Mouse (Mus musculus) hindbrain, postnatal 0 days (tissue): ENCODE measurements around the gene Mex3b. TPM values are rescaled to one million over a fixed set of nuclear protein-coding genes. Genes with fewer than 3 reads are reported as not detected.

Source experiments
- ATAC-seq: fragments of 200-750 bp; cut with Nextera tagmentation; 2 replicates; pipeline ENCODE4 v1.8.0; 2017; ENCODE audit warnings: mild to moderate bottlenecking, moderate TSS enrichment, moderate library complexity
- DNase-seq: peaks from one replicate; pipeline ENCODE4 v3.0.0-alpha.2; 2015; ENCODE audit warnings: low spot score
- H3K27ac ChIP-seq: fragments of 300-500 bp; sonication (generic); 2 replicates; pipeline ENCODE4 v1.5.1; 2014; ENCODE audit warnings: mild to moderate bottlenecking
- H3K27me3 ChIP-seq: fragments of 300-500 bp; sonication (generic); 2 replicates; pipeline ENCODE4 v1.6.1; 2014; ENCODE audit warnings: low read length, mixed read lengths; ENCODE audit not compliant: insufficient read depth
- H3K36me3 ChIP-seq: fragments of 300-500 bp; sonication (generic); 2 replicates; pipeline ENCODE4 v1.6.1; 2014; ENCODE audit warnings: low read length, mixed read lengths; ENCODE audit not compliant: insufficient read depth
- H3K4me1 ChIP-seq: fragments of 300-500 bp; sonication (generic); 2 replicates; pipeline ENCODE4 v1.6.1; 2014; ENCODE audit warnings: antibody characterized with exemption, low read length, mixed read lengths; ENCODE audit not compliant: insufficient read depth
- H3K4me2 ChIP-seq: fragments of 300-500 bp; sonication (generic); 2 replicates; pipeline ENCODE4 v1.6.1; 2014; ENCODE audit warnings: low read depth, mild to moderate bottlenecking, low read length, moderate library complexity, mixed read lengths
- H3K4me3 ChIP-seq: fragments of 300-500 bp; sonication (generic); 2 replicates; pipeline ENCODE4 v1.5.1; 2014; ENCODE audit warnings: low read length
- H3K9ac ChIP-seq: fragments of 300-500 bp; sonication (generic); replicated peaks from 2 replicates; pipeline ENCODE4 v1.6.1; 2014; ENCODE audit warnings: mild to moderate bottlenecking, low read length, moderate library complexity, mixed read lengths
- H3K9me3 ChIP-seq: fragments of 300-500 bp; sonication (generic); 2 replicates; pipeline ENCODE4 v1.6.1; 2016; ENCODE audit warnings: low read length, mixed read lengths
- CTCF ChIP-seq: IDR thresholded peaks from 2 replicates; pipeline ENCODE4 v1.5.1; 2016; ENCODE audit warnings: antibody characterized with exemption, control low read depth, low read depth
- WGBS: fragments of 180-500 bp; shearing (Covaris S2); extraction: QIAGEN DNeasy Blood & Tissue Kit; methylation state at CpG from one replicate; pipeline ENCODE4 v1.1.7; 2014; 5-methylcytosine and 5-hydroxymethylcytosine counted together
- polyA plus RNA-seq: library from polyadenylated mRNA; unstranded; fragments of >200 nt; fragmentation: Nextera tagmentation; extraction: Ambion mirVana; gene quantifications from 2 replicates; pipeline ENCODE4 v1.2.1, GENCODE M21; 2015
- total RNA-seq: library from RNA; depleted of rRNA; stranded (reverse); fragments of >200 nt; gene quantifications from 2 replicates; pipeline ENCODE4 v1.2.3, GENCODE M21; 2014

Mex3b gene
- total and polyA plus RNA-seq, 2 experiments from 2014 or later, result 15.8 to 92.0 TPM

GRCm38 (mm10) chr7:82834471-82834870, 32.7 kb upstream of the Mex3b start:
- Histone ChIP-seq H3K9ac (no peak overlapping the region), H3K9me3 (no peaks in the 10 kb centered on the region), H3K36me3 (no peaks in the 10 kb centered on the region), H3K4me3 (no peak overlapping the region), H3K27me3 (no peaks in the 10 kb centered on the region), H3K4me2 (no peak overlapping the region), H3K27ac (no peak overlapping the region), H3K4me1 (no peaks in the 10 kb centered on the region)
- no peak for DNase-seq
- no peak for ATAC-seq
- 79% methylated on average over 4 of the region's 4 CpGs for WGBS
- TF ChIP-seq CTCF, result no peak

DNA sequence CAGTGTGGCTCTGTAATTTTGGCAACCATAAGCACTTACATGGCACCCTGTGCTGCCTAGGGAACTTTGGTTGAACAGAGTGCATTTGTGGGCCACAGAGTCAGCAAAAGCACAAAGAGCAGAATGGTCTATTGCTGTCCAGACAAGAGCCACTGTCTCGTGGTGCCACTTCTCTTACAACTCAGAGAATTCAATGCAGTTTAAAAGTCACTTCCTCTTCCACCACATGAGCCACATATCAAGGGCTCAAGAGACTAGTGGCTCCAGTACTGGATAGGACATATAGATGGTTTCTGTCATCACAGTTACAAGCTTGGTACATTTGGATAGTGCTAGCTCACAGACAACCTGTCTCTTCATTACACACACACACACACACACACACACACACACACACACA, 28.7 kb upstream of the Mex3b start:
- 59% methylated on average over 1 of the region's 1 CpGs for WGBS
- H3K27me3 ChIP-seq, result no peaks in the 10 kb centered on the region
- H3K9me3 ChIP-seq, result no peaks in the 10 kb centered on the region
- H3K9ac ChIP-seq, result no peak overlapping the region
- TF ChIP-seq CTCF, result no peak
- no peak overlapping the region for H3K27ac ChIP-seq
- no peak overlapping the region for H3K4me2 ChIP-seq
- no peak overlapping the region for H3K4me3 ChIP-seq
- ATAC-seq (no peak; the same call in 1 of the 2 replicates), DNase-seq (no peak)
- no peaks in the 10 kb centered on the region for H3K36me3 ChIP-seq
- no peaks in the 10 kb centered on the region for H3K4me1 ChIP-seq

DNA sequence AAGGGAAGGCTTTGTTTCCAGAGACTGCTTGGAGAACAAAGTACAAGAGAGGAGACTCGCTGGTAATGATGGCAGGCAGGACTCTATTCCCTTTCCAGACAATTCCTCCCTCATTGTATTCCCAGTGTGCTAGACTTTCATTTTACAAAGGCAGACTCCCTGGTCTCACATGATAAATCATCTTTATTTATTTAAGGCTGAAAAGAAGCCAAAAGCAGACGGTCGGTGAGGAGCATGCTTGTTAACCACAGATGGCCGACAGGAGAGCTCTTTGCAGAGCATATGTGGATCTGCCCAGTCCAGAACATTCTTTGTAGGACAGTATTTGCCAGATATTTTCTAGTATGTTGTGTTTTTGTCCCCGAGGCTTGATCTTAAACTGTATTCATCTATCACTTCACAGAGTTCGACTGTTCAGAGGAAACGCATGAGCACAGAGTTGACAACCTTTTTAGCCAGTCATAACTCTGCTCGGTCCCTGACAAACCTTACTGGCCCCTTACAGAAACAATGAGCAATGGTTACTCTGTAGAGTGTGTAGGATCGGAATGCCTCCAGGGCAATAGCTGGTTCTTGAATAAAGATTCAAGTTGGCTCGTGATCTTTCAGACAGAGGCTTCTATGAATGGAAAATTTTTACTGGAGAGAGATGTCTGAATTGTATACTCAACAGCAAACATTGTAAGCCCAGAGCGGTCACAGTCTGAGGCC, 28.0 kb upstream of the Mex3b start:
- Histone ChIP-seq H3K4me3 (no peak overlapping the region), H3K27me3 (no peaks in the 10 kb centered on the region), H3K9ac (no peak overlapping the region), H3K27ac (no peak overlapping the region), H3K9me3 (no peaks in the 10 kb centered on the region), H3K4me2 (no peak overlapping the region), H3K36me3 (no peaks in the 10 kb centered on the region), H3K4me1 (no peaks in the 10 kb centered on the region)
- DNase-seq (peak; percentile 6), ATAC-seq (no peak)
- 42% methylated on average over 11 of the region's 11 CpGs for WGBS
- no peak for TF ChIP-seq CTCF

DNA sequence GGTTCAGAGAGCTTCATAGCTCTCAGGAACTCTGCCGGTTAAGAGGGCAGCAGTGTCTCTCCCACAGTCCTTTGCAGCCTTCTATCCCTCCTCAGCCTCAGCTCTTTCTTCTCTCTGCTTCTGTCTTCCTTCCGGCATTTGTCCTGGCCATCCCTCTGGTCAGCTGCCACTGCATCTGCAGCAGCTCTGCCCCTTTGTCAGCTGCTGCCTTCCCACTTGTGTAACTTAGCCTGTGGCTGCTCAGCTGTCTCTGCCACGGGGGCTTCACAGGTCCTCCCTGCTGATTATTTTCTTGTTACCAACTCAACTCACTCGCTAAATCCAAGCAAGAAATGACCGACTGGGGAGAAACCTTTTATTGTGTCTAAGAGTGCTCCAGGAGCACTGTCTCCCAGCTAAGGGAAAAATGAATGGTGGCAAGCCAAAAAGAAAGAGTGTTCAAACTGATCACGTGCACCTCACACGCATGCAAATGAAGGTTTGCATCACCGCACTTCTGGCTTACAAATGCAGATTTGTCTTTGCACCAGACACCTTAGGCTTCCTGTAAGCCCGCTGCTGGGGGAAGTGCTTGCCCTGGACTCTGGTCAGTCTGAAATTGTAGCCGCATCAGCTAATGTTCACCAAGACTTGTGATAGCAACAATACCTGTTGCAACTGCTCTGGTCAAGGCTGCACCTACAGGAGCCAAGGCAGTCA, 24.8 kb upstream of the Mex3b start:
- H3K4me2 ChIP-seq, result no peak overlapping the region
- no peaks in the 10 kb centered on the region for H3K9me3 ChIP-seq
- no peaks in the 10 kb centered on the region for H3K36me3 ChIP-seq
- DNase-seq (no peak), ATAC-seq (0 out of 2 replicates have a peak, but pooled peaks have one; percentile 12)
- H3K27me3 ChIP-seq, result no peaks in the 10 kb centered on the region
- TF ChIP-seq CTCF, result no peak
- no peaks in the 10 kb centered on the region for H3K4me1 ChIP-seq
- no peak overlapping the region for H3K9ac ChIP-seq
- no peak overlapping the region for H3K27ac ChIP-seq
- WGBS, result 27% methylated on average over 10 of the region's 10 CpGs
- no peak overlapping the region for H3K4me3 ChIP-seq

DNA sequence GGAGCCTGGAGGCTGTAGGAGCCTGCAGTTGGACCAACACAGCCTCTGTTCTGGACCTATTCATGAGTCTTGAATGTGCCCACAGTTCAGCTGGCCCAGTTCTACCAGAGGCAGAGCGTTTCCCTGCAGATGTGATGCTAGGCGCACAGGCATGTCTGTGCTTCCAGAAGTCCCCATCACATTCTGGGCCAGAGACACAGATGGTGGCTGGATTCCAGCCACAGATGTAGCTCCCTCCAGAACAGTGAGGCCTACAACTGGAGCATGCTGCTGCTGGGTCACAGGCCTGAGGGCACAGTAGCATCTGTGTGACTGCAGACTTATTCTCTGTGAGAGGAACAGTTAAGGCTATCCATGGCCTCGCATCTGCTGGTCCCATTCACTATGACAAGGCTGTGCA, 16.4 kb upstream of the Mex3b start:
- Histone ChIP-seq H3K27me3 (no peaks in the 10 kb centered on the region), H3K4me3 (no peak overlapping the region), H3K36me3 (no peaks in the 10 kb centered on the region), H3K27ac (no peak overlapping the region), H3K9ac (no peak overlapping the region), H3K4me1 (no peaks in the 10 kb centered on the region), H3K4me2 (no peak overlapping the region), H3K9me3 (no peaks in the 10 kb centered on the region)
- ATAC-seq (no peak), DNase-seq (no peak)
- 85% methylated on average over 3 of the region's 3 CpGs for WGBS
- TF ChIP-seq CTCF, result no peak

DNA sequence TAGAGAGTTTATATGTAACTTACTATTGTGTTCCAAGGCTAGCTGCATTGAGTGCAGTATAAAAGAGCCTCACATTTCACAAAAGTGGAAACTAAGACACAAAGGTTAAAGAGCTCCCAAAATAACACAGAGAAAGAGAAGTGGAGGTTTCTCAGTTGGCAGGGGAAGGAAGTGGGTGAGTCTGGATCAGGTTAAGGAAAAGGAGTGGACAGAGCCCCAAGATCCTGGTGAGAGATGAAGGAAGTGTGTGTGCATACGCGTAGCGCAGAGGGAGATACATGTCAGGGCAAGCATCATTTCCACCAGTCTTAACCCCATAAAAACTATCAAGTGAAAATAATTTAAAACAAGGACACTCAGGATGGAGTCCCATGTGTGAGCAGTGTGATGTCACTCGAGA, 15.5 kb upstream of the Mex3b start:
- Histone ChIP-seq H3K9ac (no peak overlapping the region), H3K36me3 (no peaks in the 10 kb centered on the region), H3K4me1 (no peaks in the 10 kb centered on the region), H3K27me3 (no peaks in the 10 kb centered on the region), H3K4me3 (no peak overlapping the region), H3K9me3 (no peaks in the 10 kb centered on the region), H3K27ac (no peak overlapping the region), H3K4me2 (no peak overlapping the region)
- DNase-seq, result no peak
- no peak for TF ChIP-seq CTCF
- ATAC-seq, result no peak
- WGBS, result 93% methylated on average over 4 of the region's 4 CpGs
